ENCODE assay signal across 27 mouse cellular contexts in the genomic region with DNA sequence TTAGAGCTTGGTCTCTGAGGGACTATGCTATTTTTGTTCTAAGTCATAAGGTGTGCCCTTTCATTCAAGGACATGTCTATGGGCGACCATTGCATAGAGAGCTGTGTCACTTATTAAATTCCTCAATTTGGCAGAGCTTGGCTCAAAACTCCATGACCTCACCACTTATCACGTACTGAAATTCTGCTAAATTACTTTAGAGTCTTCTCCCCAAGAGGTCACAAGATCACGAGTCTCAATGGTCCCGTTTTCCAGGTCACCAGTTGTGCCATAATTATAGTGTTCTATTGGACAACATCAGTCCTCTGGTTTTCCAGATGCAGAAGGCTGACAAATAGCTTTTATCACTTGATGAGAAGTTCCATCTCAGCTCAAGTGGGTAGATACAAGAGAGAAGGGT.
"Had no signal": no experiment of that assay in that cellular context is flagged by ENCODE, and none has a peak within 500 bp of the region (broad histone marks: within the 10 kb centered on the region; RNA-seq: fewer than 3 reads in every experiment).

No protein-coding gene starts in this region.

- ATAC-seq: forebrain, embryonic 13.5 days; forebrain, embryonic 14.5 days; forebrain, embryonic 15.5 days; forebrain, embryonic 16.5 days; forebrain, postnatal 0 days had no signal

- H3K9me3 ChIP-seq: embryonic facial prominence, embryonic 10.5 days; embryonic facial prominence, embryonic 12.5 days; embryonic facial prominence, embryonic 13.5 days; embryonic facial prominence, embryonic 15.5 days; forebrain, embryonic 10.5 days; forebrain, embryonic 12.5 days; forebrain, embryonic 13.5 days; forebrain, embryonic 15.5 days had no signal

- H3K27ac ChIP-seq: embryonic facial prominence, embryonic 10.5 days; embryonic facial prominence, embryonic 12.5 days; embryonic facial prominence, embryonic 13.5 days; embryonic facial prominence, embryonic 15.5 days; forebrain, embryonic 10.5 days; forebrain, embryonic 12.5 days; forebrain, embryonic 13.5 days; forebrain, embryonic 15.5 days; gastrocnemius, adult 2 months; heart, adult 2 months had no signal

- H3K36me3 ChIP-seq: embryonic facial prominence, embryonic 10.5 days; embryonic facial prominence, embryonic 12.5 days; embryonic facial prominence, embryonic 13.5 days; embryonic facial prominence, embryonic 15.5 days; forebrain, embryonic 10.5 days; forebrain, embryonic 12.5 days; forebrain, embryonic 15.5 days had no signal

- H3K27me3 ChIP-seq: embryonic facial prominence, embryonic 12.5 days; embryonic facial prominence, embryonic 13.5 days; embryonic facial prominence, embryonic 15.5 days; forebrain, embryonic 12.5 days; forebrain, embryonic 13.5 days; forebrain, embryonic 15.5 days had no signal

- H3K9ac ChIP-seq: embryonic facial prominence, embryonic 12.5 days; embryonic facial prominence, embryonic 13.5 days; embryonic facial prominence, embryonic 15.5 days; forebrain, embryonic 12.5 days; forebrain, embryonic 13.5 days; forebrain, embryonic 15.5 days; forebrain, postnatal 0 days had no signal

- H3K4me3 ChIP-seq: embryonic facial prominence, embryonic 10.5 days; embryonic facial prominence, embryonic 12.5 days; embryonic facial prominence, embryonic 13.5 days; embryonic facial prominence, embryonic 15.5 days; erythroblast, embryonic 14.5 days; forebrain, embryonic 10.5 days; forebrain, embryonic 12.5 days; forebrain, embryonic 13.5 days; forebrain, embryonic 15.5 days; gastrocnemius, adult 2 months; heart, adult 2 months had no signal

- DNase-seq: cerebellum, adult 2 months; cerebellum, adult 8-10 months; cerebellum, adult 9-10 months; cerebellum, adult 9-11 months; cerebellum, postnatal 10 days; cerebellum, postnatal 14 days; cerebellum, postnatal 25 days; cerebellum, postnatal 36 days; embryo, embryonic 11 days; forebrain, postnatal 0 days; gastrocnemius, adult 2 months; gastrocnemius, postnatal 10 days; gastrocnemius, postnatal 14 days; gastrocnemius, postnatal 25 days; gastrocnemius, postnatal 36 days; heart, adult 2 months had no signal

- H3K4me2 ChIP-seq: embryonic facial prominence, embryonic 12.5 days; embryonic facial prominence, embryonic 13.5 days; embryonic facial prominence, embryonic 15.5 days; forebrain, embryonic 12.5 days; forebrain, embryonic 13.5 days; forebrain, embryonic 15.5 days had no signal
